ENCODE assay signal across 24 mouse cellular contexts in genomic region chr6:17545480-17545879, GRCm38 (mm10).
DNase-seq lines count a peak whose midpoint lies in the region; ATAC-seq lines count a peak whose summit lies in the region.
"Had no signal": no experiment of that assay in that cellular context is flagged by ENCODE, and none has a peak within 500 bp of the region (broad histone marks: within the 10 kb centered on the region; RNA-seq: fewer than 3 reads in every experiment).

No protein-coding gene starts in this region.

- no peaks in the 10 kb centered on the region for H3K27me3 ChIP-seq in heart, embryonic 13.5 days (replicated peaks)
- no peaks in the 10 kb centered on the region for H3K27me3 ChIP-seq in kidney, embryonic 15.5 days
- H3K27me3 ChIP-seq in neural tube, embryonic 11.5 days (ENCODE audit: control insufficient read depth, insufficient read depth, low read length) = no peaks in the 10 kb centered on the region
- H3K27me3 ChIP-seq: hindbrain, embryonic 12.5 days; limb, embryonic 13.5 days; liver, embryonic 13.5 days; stomach, embryonic 15.5 days had no signal

- 59% methylated on average over 9 of the region's 9 CpGs for WGBS in heart, embryonic 13.5 days
- 32% methylated on average over 9 of the region's 9 CpGs for WGBS in kidney, embryonic 15.5 days
- WGBS in neural tube, embryonic 11.5 days = 26% methylated on average over 9 of the region's 9 CpGs

- H3K36me3 ChIP-seq in heart, embryonic 13.5 days = no peaks in the 10 kb centered on the region
- peaks cover 15% of the 10 kb centered on the region; the same call in 1 of the 2 replicates for H3K36me3 ChIP-seq in kidney, embryonic 15.5 days
- H3K36me3 ChIP-seq in neural tube, embryonic 11.5 days (ENCODE audit: control insufficient read depth, insufficient read depth, low read length) = no peaks in the 10 kb centered on the region
- H3K36me3 ChIP-seq: hindbrain, embryonic 12.5 days; limb, embryonic 13.5 days; midbrain, embryonic 10.5 days; stomach, embryonic 15.5 days had no signal

- peaks cover 28% of the 10 kb centered on the region for H3K4me1 ChIP-seq in heart, embryonic 13.5 days
- H3K4me1 ChIP-seq in kidney, embryonic 15.5 days = peaks cover 19% of the 10 kb centered on the region
- peaks cover 11% of the 10 kb centered on the region; the same call in 1 of the 2 replicates for H3K4me1 ChIP-seq in neural tube, embryonic 11.5 days (ENCODE audit: control insufficient read depth, insufficient read depth, low read length)
- H3K4me1 ChIP-seq: stomach, embryonic 15.5 days had no signal

- DNase-seq in heart, adult 8-10 months (ENCODE audit: low spot score) = no peak
- DNase-seq in kidney, postnatal 36 days = no peak
- peak; percentile 53 for DNase-seq in embryo, embryonic 11 days
- DNase-seq in neural tube, embryonic 11.5 days (ENCODE audit: low spot score) = no peak
- no peak for DNase-seq in right cerebral cortex, postnatal 14 days
- DNase-seq in adrenal gland, adult 8-10 months = no peak
- DNase-seq: B cell, adult 2 months; cerebellum, adult 2 months; kidney, postnatal 25 days; layer of hippocampus, adult 9-11 months; liver, embryonic 13.5 days; lung, embryonic 14.5 days; lung, postnatal 36 days; right cerebral cortex, postnatal 25 days; thymus, adult 18-20 months; thymus, postnatal 4 days had no signal

- no peaks in the 10 kb centered on the region for H3K9me3 ChIP-seq in heart, embryonic 13.5 days
- no peaks in the 10 kb centered on the region for H3K9me3 ChIP-seq in kidney, embryonic 15.5 days (replicated peaks)
- no peaks in the 10 kb centered on the region for H3K9me3 ChIP-seq in neural tube, embryonic 11.5 days (ENCODE audit: control insufficient read depth, low read length)
- H3K9me3 ChIP-seq: hindbrain, embryonic 12.5 days; limb, embryonic 13.5 days; liver, embryonic 13.5 days; midbrain, embryonic 10.5 days; stomach, embryonic 15.5 days had no signal

- no peak overlapping the region for H3K4me3 ChIP-seq in heart, embryonic 13.5 days
- H3K4me3 ChIP-seq in kidney, embryonic 15.5 days (replicated peaks) = no peak overlapping the region
- no peak overlapping the region for H3K4me3 ChIP-seq in neural tube, embryonic 11.5 days (ENCODE audit: low read depth, low read length)
- H3K4me3 ChIP-seq: hindbrain, embryonic 12.5 days; limb, embryonic 13.5 days; liver, embryonic 13.5 days; midbrain, embryonic 10.5 days; stomach, embryonic 15.5 days had no signal

- ATAC-seq in heart, embryonic 13.5 days (ENCODE audit: extremely low read depth, insufficient number of reproducible peaks, low FRiP score, low TSS enrichment) = no peak
- no peak for ATAC-seq in kidney, embryonic 15.5 days (replicated peaks; ENCODE audit: low FRiP score)
- ATAC-seq in neural tube, embryonic 11.5 days (ENCODE audit: insufficient read depth, low FRiP score, low TSS enrichment) = peak; percentile 67
- ATAC-seq: forebrain, embryonic 16.5 days; inflammation-experienced regulatory T-cells, adult 6 months had no signal

- H3K27ac ChIP-seq in heart, embryonic 13.5 days (replicated peaks) = peak overlapping the region; percentile 94
- H3K27ac ChIP-seq in kidney, embryonic 15.5 days = peak overlapping the region; percentile 4; the same call in 1 of the 2 replicates
- H3K27ac ChIP-seq in neural tube, embryonic 11.5 days (ENCODE audit: low read depth, low read length) = no peak overlapping the region
- H3K27ac ChIP-seq: hindbrain, embryonic 12.5 days; limb, embryonic 13.5 days; liver, embryonic 13.5 days; midbrain, embryonic 10.5 days; stomach, embryonic 15.5 days had no signal

- no peak overlapping the region for H3K4me2 ChIP-seq in heart, embryonic 13.5 days
- H3K4me2 ChIP-seq in kidney, embryonic 15.5 days = no peak overlapping the region
- no peak overlapping the region for H3K4me2 ChIP-seq in neural tube, embryonic 11.5 days (ENCODE audit: low read depth)
- H3K4me2 ChIP-seq: hindbrain, embryonic 12.5 days; limb, embryonic 13.5 days; liver, embryonic 13.5 days; lung, embryonic 14.5 days; stomach, embryonic 15.5 days had no signal

- no peak overlapping the region for H3K9ac ChIP-seq in heart, embryonic 13.5 days
- no peak overlapping the region for H3K9ac ChIP-seq in kidney, embryonic 15.5 days
- no peak overlapping the region for H3K9ac ChIP-seq in neural tube, embryonic 11.5 days (ENCODE audit: low read length)
- H3K9ac ChIP-seq: hindbrain, embryonic 12.5 days; limb, embryonic 13.5 days; liver, embryonic 13.5 days; lung, embryonic 14.5 days; stomach, embryonic 15.5 days had no signal
